Mouse (Mus musculus): ENCODE data around the gene Trak1. TPM values are rescaled to one million over a fixed set of nuclear protein-coding genes. Genes with fewer than 3 reads are reported as not detected.
A peak's percentile ranks its signal among the peaks of the same experiment; 100 is the strongest.

Trak1 gene
- total RNA-seq, 1 experiment: 18.9 TPM

GRCm38 (mm10) chr9:121389258-121389657 lies 92.0 kb downstream of the Trak1 start:
- Histone ChIP-seq H3K9me3 (ENCODE audit: control insufficient read depth, insufficient read depth, low read depth, low read length) (no peaks in the 10 kb centered on the region), H3K27ac (ENCODE audit: insufficient read depth, low read depth, low read length, poor library complexity, severe bottlenecking) (no peak overlapping the region), H3K9ac (ENCODE audit: insufficient read depth, low read depth, low read length, poor library complexity, severe bottlenecking) (no peak overlapping the region), H3K4me3 (ENCODE audit: insufficient read depth in 1 of 2, low read depth in 1 of 2, low read length in 2 of 2, poor library complexity in 1 of 2, severe bottlenecking in 1 of 2) (no peak overlapping the region), H3K36me3 (ENCODE audit: control insufficient read depth, insufficient read depth, low read length, poor library complexity, severe bottlenecking) (no peaks in the 10 kb centered on the region; the same call in 1 of the 2 replicates), H3K4me1 (ENCODE audit: control insufficient read depth in 2 of 2, insufficient read depth in 2 of 2, low read length in 2 of 2, poor library complexity in 1 of 2) (peaks cover 2 to 14% of the 10 kb centered on the region in 2 experiments; a peak in 1 of 4 replicates)
- TF ChIP-seq ZNF384 (IDR thresholded peaks at IDR 0.05; ENCODE audit: low read depth, low read length): no peak
- no peak for TF ChIP-seq MAFK (IDR thresholded peaks at IDR 0.05; ENCODE audit: insufficient read depth, low read depth, low read length)
- TF ChIP-seq HCFC1 (IDR thresholded peaks at IDR 0.05; ENCODE audit: borderline replicate concordance, insufficient read depth, low read length): no peak
- TF ChIP-seq ZC3H11A (IDR thresholded peaks at IDR 0.05; ENCODE audit: borderline replicate concordance, low read depth, low read length): no peak
- no peak for TF ChIP-seq CHD2 (IDR thresholded peaks at IDR 0.05; ENCODE audit: low read depth, low read length)
- no peak for DNase-seq (ENCODE audit: low read depth, low spot score)
- in situ Hi-C loops (cut with MboI; ENCODE audit: low sequenced_read_pairs in 2 of 2, unreplicated experiment in 2 of 2): no loop called here

- no peak for DNase-seq (ENCODE audit: low read depth, low spot score)
- peaks cover 5% of the 10 kb centered on the region; the same call in 1 of the 2 replicates for H3K36me3 ChIP-seq (ENCODE audit: control insufficient read depth, insufficient read depth, low read length, poor library complexity, severe bottlenecking)
- in situ Hi-C loops (cut with MboI; ENCODE audit: low sequenced_read_pairs in 2 of 2, unreplicated experiment in 2 of 2): no loop called here
- no peaks in the 10 kb centered on the region for H3K9me3 ChIP-seq (ENCODE audit: control insufficient read depth, insufficient read depth, low read depth, low read length)
- TF ChIP-seq ZNF384 (IDR thresholded peaks at IDR 0.05; ENCODE audit: low read depth, low read length) (no peak), CHD2 (IDR thresholded peaks at IDR 0.05; ENCODE audit: low read depth, low read length) (no peak), HCFC1 (IDR thresholded peaks at IDR 0.05; ENCODE audit: borderline replicate concordance, insufficient read depth, low read length) (no peak), MAFK (IDR thresholded peaks at IDR 0.05; ENCODE audit: insufficient read depth, low read depth, low read length) (no peak), ZC3H11A (IDR thresholded peaks at IDR 0.05; ENCODE audit: borderline replicate concordance, low read depth, low read length) (no peak)
- H3K4me1 ChIP-seq (ENCODE audit: control insufficient read depth in 2 of 2, insufficient read depth in 2 of 2, low read length in 2 of 2, poor library complexity in 1 of 2): peaks cover 0 to 7% of the 10 kb centered on the region in 2 experiments; a peak in 1 of 4 replicates
- H3K27ac ChIP-seq (ENCODE audit: insufficient read depth, low read depth, low read length, poor library complexity, severe bottlenecking): no peak overlapping the region
- no peak overlapping the region for H3K9ac ChIP-seq (ENCODE audit: insufficient read depth, low read depth, low read length, poor library complexity, severe bottlenecking)
- no peak overlapping the region for H3K4me3 ChIP-seq (ENCODE audit: insufficient read depth in 1 of 2, low read depth in 1 of 2, low read length in 2 of 2, poor library complexity in 1 of 2, severe bottlenecking in 1 of 2)
Observed at GRCm38 (mm10) chr9:121391898-121392297, 94.6 kb downstream of the Trak1 start.

- DNase-seq (ENCODE audit: low read depth, low spot score): peak; percentile 86
- H3K9me3 ChIP-seq (ENCODE audit: control insufficient read depth, insufficient read depth, low read depth, low read length): no peaks in the 10 kb centered on the region
- peaks cover 0 to 7% of the 10 kb centered on the region in 2 experiments; a peak in 1 of 4 replicates for H3K4me1 ChIP-seq (ENCODE audit: control insufficient read depth in 2 of 2, insufficient read depth in 2 of 2, low read length in 2 of 2, poor library complexity in 1 of 2)
- no peak for TF ChIP-seq CHD2 (IDR thresholded peaks at IDR 0.05; ENCODE audit: low read depth, low read length)
- no peak for TF ChIP-seq HCFC1 (IDR thresholded peaks at IDR 0.05; ENCODE audit: borderline replicate concordance, insufficient read depth, low read length)
- TF ChIP-seq ZNF384 (IDR thresholded peaks at IDR 0.05; ENCODE audit: low read depth, low read length): no peak
- TF ChIP-seq ZC3H11A (IDR thresholded peaks at IDR 0.05; ENCODE audit: borderline replicate concordance, low read depth, low read length): no peak
- TF ChIP-seq MAFK (IDR thresholded peaks at IDR 0.05; ENCODE audit: insufficient read depth, low read depth, low read length): no peak
- H3K4me3 ChIP-seq (ENCODE audit: insufficient read depth in 1 of 2, low read depth in 1 of 2, low read length in 2 of 2, poor library complexity in 1 of 2, severe bottlenecking in 1 of 2): no peak overlapping the region
- no peak overlapping the region for H3K9ac ChIP-seq (ENCODE audit: insufficient read depth, low read depth, low read length, poor library complexity, severe bottlenecking)
- peaks cover 5% of the 10 kb centered on the region; the same call in 1 of the 2 replicates for H3K36me3 ChIP-seq (ENCODE audit: control insufficient read depth, insufficient read depth, low read length, poor library complexity, severe bottlenecking)
- no peak overlapping the region for H3K27ac ChIP-seq (ENCODE audit: insufficient read depth, low read depth, low read length, poor library complexity, severe bottlenecking)
- in situ Hi-C loops (cut with MboI; ENCODE audit: low sequenced_read_pairs in 2 of 2, unreplicated experiment in 2 of 2): no loop called here
Observed at GRCm38 (mm10) chr9:121392427-121392826, 95.1 kb downstream of the Trak1 start.

GRCm38 (mm10) chr9:121393104-121393503 lies 95.8 kb downstream of the Trak1 start:
- in situ Hi-C loops (cut with MboI; ENCODE audit: low sequenced_read_pairs in 2 of 2, unreplicated experiment in 2 of 2): no loop called here
- TF ChIP-seq MAFK (IDR thresholded peaks at IDR 0.05; ENCODE audit: insufficient read depth, low read depth, low read length) (no peak), CHD2 (IDR thresholded peaks at IDR 0.05; ENCODE audit: low read depth, low read length) (no peak), ZNF384 (IDR thresholded peaks at IDR 0.05; ENCODE audit: low read depth, low read length) (no peak), ZC3H11A (IDR thresholded peaks at IDR 0.05; ENCODE audit: borderline replicate concordance, low read depth, low read length) (no peak), HCFC1 (IDR thresholded peaks at IDR 0.05; ENCODE audit: borderline replicate concordance, insufficient read depth, low read length) (no peak)

More at GRCm38 (mm10) chr9:121393104-121393503, 95.8 kb downstream of the Trak1 start:
- H3K4me1 ChIP-seq (ENCODE audit: control insufficient read depth in 2 of 2, insufficient read depth in 2 of 2, low read length in 2 of 2, poor library complexity in 1 of 2): peaks cover 0 to 8% of the 10 kb centered on the region in 2 experiments; a peak in 1 of 4 replicates
- no peak overlapping the region for H3K9ac ChIP-seq (ENCODE audit: insufficient read depth, low read depth, low read length, poor library complexity, severe bottlenecking)
- H3K4me3 ChIP-seq (ENCODE audit: insufficient read depth in 1 of 2, low read depth in 1 of 2, low read length in 2 of 2, poor library complexity in 1 of 2, severe bottlenecking in 1 of 2): no peak overlapping the region
- peaks cover 5% of the 10 kb centered on the region; the same call in 1 of the 2 replicates for H3K36me3 ChIP-seq (ENCODE audit: control insufficient read depth, insufficient read depth, low read length, poor library complexity, severe bottlenecking)
- DNase-seq (ENCODE audit: low read depth, low spot score): no peak
- H3K27ac ChIP-seq (ENCODE audit: insufficient read depth, low read depth, low read length, poor library complexity, severe bottlenecking): no peak overlapping the region
- no peaks in the 10 kb centered on the region for H3K9me3 ChIP-seq (ENCODE audit: control insufficient read depth, insufficient read depth, low read depth, low read length)

Measured in ES-E14 (cell line).